ENCODE assay signal across 10 mouse cellular contexts in the genomic region with DNA sequence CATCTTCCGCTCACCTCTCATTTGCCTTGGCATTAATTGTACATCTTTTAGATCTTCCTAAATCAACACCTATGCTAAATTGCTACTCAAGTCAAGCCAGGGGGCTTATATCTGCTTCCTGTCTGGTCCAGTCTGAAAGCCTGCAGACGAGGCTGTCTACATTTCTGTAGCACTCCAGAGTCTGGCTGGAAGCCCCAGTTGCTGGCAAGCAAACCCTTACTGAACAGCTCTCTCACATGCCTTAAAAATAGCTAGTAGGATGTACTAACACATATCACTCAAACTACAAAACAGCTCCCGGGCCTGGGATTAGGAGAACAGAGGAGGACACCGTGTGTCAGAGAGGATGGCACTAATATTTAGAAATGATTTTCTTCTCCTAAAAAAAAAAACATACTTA. TPM values are rescaled to one million over a fixed set of nuclear protein-coding genes. Genes with fewer than 3 reads are reported as not detected.
A peak's percentile ranks its signal among the peaks of the same experiment; 100 is the strongest.
DNase-seq lines count a peak whose midpoint lies in the region.
"Had no signal": no experiment of that assay in that cellular context is flagged by ENCODE, and none has a peak within 500 bp of the region (broad histone marks: within the 10 kb centered on the region; RNA-seq: fewer than 3 reads in every experiment).

No protein-coding gene starts in this region.

- peaks cover 3% of the 10 kb centered on the region; the same call in 1 of the 2 replicates for H3K4me1 ChIP-seq in heart, embryonic 10.5 days
- H3K4me1 ChIP-seq: hindbrain, embryonic 12.5 days had no signal

- WGBS in heart, embryonic 10.5 days = 34% methylated on average over 4 of the region's 4 CpGs

- intact Hi-C loops in left cerebral cortex, postnatal 10 days (cut with DNase I) = no loop called here

- H3K4me3 ChIP-seq in heart, embryonic 10.5 days = no peak overlapping the region
- H3K4me3 ChIP-seq: hindbrain, embryonic 12.5 days had no signal

- H3K27ac ChIP-seq in heart, embryonic 10.5 days = peak overlapping the region; percentile 60; the same call in 1 of the 2 replicates
- H3K27ac ChIP-seq: hindbrain, embryonic 12.5 days had no signal

- peak; percentile 51 to 59 for DNase-seq in left cerebral cortex, postnatal 10 days (ENCODE audit: extremely low spot score in 1 of 2, low spot score in 2 of 2)
- DNase-seq in left cerebral cortex, adult 8-10 months (ENCODE audit: low spot score in 2 of 2) = no peak
- DNase-seq in heart, embryonic 10.5 days (ENCODE audit: low spot score) = no peak
- DNase-seq in layer of hippocampus, adult 9-11 months = peak; percentile 70
- peak; percentile 26 for DNase-seq in right cerebral cortex, postnatal 25 days
- DNase-seq in urinary bladder, postnatal 4 days (ENCODE audit: low spot score in 2 of 2) = no peak
- no peak for DNase-seq in spleen, adult 12 weeks (ENCODE audit: low spot score)
- DNase-seq in cerebellum, adult 8-10 months = no peak

- H3K36me3 ChIP-seq in heart, embryonic 10.5 days = no peaks in the 10 kb centered on the region
- H3K36me3 ChIP-seq: hindbrain, embryonic 12.5 days had no signal

- no peaks in the 10 kb centered on the region for H3K9me3 ChIP-seq in heart, embryonic 10.5 days
- H3K9me3 ChIP-seq: hindbrain, embryonic 12.5 days had no signal

- H3K27me3 ChIP-seq in heart, embryonic 10.5 days (ENCODE audit: insufficient read depth, poor library complexity, severe bottlenecking) = no peaks in the 10 kb centered on the region
- H3K27me3 ChIP-seq: CH12.LX; hindbrain, embryonic 12.5 days had no signal

RNA-seq across cellular contexts. Expression of a gene that starts 42.3 kb away (rescaled TPM):
- 100 to 1,000 TPM; 208 to 232 TPM for total RNA-seq in left cerebral cortex, postnatal 10 days (2021)
- 10 to 100 TPM; 22.5 to 29.1 (median 27.2) TPM for total RNA-seq in left cerebral cortex, adult 8-10 months (2022)
- polyA plus RNA-seq in heart, embryonic 10.5 days (2016; fragmentation: Nextera tagmentation; extraction: Ambion mirVana) = 27.9 and 35.9 TPM in 2 replicates
- total RNA-seq: CH12.LX had no signal

Comparison
In these comparisons a context has a peak if more than half of its experiments do, and no peak if none do; other contexts are left out.
1. DNase-seq: peak in left cerebral cortex, postnatal 10 days (2 of 2), layer of hippocampus, adult 9-11 months (single experiment) and right cerebral cortex, postnatal 25 days (single experiment); none in left cerebral cortex, adult 8-10 months (0 of 2), heart, embryonic 10.5 days (single experiment), urinary bladder, postnatal 4 days (0 of 2), spleen, adult 12 weeks (single experiment) and cerebellum, adult 8-10 months (single experiment).
2. RNA of a gene that starts 42.3 kb away (total RNA-seq): 208 to 232 TPM in left cerebral cortex, postnatal 10 days; 22.5 to 29.1 TPM in left cerebral cortex, adult 8-10 months; every median in the first group is over 4 times any median in the second.